Mouse (Mus musculus) gastrocnemius, postnatal 36 days (tissue): ENCODE data around the gene Trmt5. TPM values are rescaled to one million over a fixed set of nuclear protein-coding genes. Genes with fewer than 3 reads are reported as not detected.
A peak's percentile ranks its signal among the peaks of the same experiment; 100 is the strongest.

Experiments used
- DNase-seq, 2 experiments: peaks; one replicate each; pipeline ENCODE4 v3.0.0; 2022
- intact Hi-C: fragments of 180-260 bp; cut with DNase I; formaldehyde crosslinking; loops from one replicate; pipeline ENCODE4 v1.15.1; 2025
- long read RNA-seq, 2 experiments: library from polyadenylated mRNA; stranded (forward); transcript quantifications; one replicate each; pipeline ENCODE4 v2.0.0; 2021
- total RNA-seq, 2 experiments: library from RNA; stranded (reverse); gene quantifications; 2 replicates each; pipeline ENCODE4 v1.2.3; 2021

The Trmt5 gene
- total RNA-seq, result 1 to 10 TPM; 5.1 to 8.0 TPM
- long read RNA-seq, experiment 1, partial matches to known transcripts, result 0 of 2 reads
- long read RNA-seq, experiment 1, other reads (novel, unspliced or antisense), result 1 of 2 reads
- long read RNA-seq, experiment 2, partial matches to known transcripts, result 0 of 6 reads
- long read RNA-seq, experiment 2, other reads (novel, unspliced or antisense), result 2 of 6 reads

DNA sequence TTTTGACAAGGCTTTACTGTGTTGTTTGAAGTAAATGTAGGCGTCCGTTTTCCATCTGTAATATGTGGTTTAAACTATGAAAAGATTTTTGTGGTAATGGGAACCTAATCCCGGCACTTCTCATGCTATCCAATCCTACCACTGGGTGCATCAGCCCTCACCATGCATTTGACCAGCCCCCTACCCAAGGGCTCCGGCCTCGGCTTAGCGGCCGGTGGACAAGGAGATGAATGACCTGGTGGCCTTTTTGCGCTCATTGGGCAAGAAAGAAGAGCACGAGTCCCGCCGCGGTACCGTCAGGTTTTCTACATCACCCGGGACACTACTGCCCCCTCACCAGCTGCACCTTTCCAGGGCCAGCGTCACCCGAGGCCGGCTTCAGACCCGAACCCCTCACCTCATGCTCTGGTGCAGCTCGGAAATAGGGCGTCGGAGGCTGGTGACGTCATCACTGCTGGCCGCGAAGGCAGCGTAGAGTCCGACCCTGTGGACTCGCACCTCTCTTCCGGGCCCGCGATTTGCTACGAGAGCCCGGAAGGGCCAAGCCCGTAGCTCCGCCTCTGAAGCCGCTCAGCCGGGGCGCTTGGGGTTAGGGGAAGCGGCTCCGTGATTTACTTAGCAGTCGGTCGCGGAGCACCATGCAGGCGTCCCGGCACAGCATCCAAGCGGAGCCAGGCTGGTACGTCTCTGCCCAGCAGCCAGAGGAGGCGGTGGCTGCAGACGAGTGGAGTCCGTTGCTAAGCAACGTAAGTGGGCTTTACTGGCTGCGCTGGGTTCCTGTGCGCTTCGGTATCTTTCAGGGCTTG, at the start of gene Trmt5, which contains the start of gene Slc38a6:
TSS of gene Trmt5 (minus strand) at position 424 of the 806 bp plus-strand sequence.
TSS of gene Slc38a6 (plus strand) at position 493 of the 806 bp plus-strand sequence.
- peak; percentile 86 for DNase-seq
- intact Hi-C loops, result no loop called here

DNA sequence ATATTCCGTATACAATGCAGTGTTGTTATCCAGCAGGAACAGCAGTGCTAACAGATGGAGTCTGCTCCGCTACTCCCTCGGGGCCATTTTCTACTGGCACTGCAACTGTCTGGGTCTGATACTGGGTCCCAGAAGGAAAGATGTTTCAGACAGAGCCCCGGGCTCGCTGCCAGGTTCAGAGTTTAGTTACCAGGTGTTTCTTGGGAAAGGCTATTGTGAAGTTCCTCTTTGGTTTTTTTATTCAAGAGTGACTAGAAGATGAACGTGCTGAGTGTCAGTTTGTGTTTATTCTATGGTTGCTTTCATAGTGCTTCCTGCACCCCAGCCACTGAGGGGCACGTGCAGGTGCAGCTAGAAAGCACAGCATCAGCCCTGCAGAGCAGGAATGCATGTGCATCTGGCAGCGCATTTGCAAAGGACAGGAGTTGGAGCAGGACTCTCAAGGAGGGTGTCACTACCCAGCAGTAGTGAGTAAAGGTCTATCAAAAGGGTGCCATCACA, 47.6 kb upstream of the Trmt5 start:
- intact Hi-C loops, result no loop called here
- DNase-seq, result no peak

DNA sequence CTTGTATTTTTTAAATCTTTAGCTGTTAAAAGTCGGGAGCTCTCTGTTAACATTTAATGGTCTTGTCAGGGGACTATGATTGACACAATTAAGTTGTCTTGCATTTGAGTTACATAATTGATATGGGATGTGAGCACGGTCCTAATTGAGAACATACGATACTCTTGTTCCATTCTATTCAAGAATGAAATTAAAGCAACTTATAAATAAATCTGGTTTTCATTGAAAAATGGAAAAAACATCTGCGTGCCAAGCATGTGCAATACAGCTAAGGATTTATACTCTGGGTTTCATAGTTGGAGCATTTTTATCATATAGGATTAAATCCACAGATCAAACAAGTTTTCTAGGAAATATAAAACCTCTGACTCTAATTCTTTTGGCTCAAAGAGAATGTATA, 46.2 kb upstream of the Trmt5 start:
- DNase-seq, result no peak
- intact Hi-C loops, result no loop called here

DNA sequence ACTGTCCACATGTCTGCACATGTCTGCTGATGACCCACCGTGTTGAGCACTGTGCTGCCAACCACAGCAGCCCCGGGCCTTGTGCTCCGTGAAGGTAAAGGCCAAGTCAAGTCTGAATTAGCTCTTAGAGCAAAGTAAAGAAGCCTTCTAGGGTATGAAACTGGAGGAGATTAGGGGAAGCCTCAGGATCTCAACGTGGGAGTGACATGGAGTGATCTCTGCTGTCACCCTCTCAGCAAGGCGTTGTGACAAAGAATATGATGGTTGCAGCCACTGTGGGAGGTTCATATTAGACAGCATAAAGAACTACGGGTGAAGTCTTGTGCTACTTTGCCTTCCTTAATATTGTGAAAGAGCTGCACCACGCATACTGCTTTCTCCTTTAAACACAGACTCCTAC, 43.7 kb upstream of the Trmt5 start:
- intact Hi-C loops, result no loop called here
- DNase-seq, result no peak

DNA sequence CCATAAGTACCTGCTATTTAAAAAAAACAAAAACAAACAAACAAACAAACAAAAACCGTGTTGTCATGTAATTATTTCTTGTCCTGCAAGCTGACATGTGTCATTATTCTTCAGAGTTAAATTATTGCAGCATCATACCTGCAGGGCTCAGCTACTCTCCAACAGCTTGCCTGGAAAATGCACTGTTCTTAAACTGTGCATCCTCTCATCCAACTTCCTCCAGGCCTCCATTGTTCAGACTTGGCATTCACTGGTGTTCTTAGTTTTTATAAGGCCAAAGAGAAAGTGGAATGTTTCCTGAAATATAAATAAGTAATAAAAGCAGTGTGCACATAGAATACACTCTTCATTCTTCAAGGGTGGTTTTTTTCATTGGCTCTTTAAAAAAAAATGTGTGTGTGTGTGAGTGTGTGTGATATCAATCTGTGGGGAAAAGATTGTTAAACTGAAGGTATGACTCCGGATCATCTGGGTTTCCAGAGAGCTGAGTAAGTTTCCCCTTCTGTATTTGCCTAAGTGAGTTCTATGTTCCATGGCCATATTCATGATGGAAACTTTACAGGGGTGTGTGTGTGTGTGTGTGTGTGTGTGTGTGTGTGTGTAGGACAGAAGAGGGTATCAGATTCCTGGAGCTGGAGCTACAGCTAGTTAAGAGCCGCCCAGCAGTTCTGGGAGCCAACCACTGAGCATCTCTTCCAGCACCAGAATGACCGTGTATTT, 42.1 kb upstream of the Trmt5 start:
- intact Hi-C loops, result loop anchor here (5.0 to 10.0 kb wide), 2 partner anchors 189 to 274 kb away; partner anchors contain the start of gene Six1
- DNase-seq, result no peak

DNA sequence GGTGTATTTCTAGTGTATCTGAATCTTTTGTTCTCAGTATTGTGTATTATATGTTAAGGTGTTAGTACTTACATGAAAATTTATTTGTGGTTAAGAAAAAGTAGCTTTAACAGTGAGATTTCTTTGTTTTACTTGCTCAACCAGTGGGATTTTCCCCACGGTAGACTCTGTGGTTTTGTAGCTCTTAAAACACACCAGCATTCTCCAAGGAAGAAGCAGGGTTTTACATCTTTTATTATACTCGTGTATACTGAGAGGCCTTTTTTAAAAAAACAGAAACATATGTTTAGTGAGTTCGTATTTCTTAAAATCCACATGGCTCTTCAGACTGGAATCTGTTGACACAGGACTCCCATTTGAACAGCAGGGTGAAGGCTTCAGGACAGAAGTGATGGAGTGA, 40.9 kb upstream of the Trmt5 start:
- no peak for DNase-seq
- intact Hi-C loops, result loop anchor here (5.0 to 10.0 kb wide), 2 partner anchors 190 to 273 kb away; partner anchors contain the start of gene Six1

DNA sequence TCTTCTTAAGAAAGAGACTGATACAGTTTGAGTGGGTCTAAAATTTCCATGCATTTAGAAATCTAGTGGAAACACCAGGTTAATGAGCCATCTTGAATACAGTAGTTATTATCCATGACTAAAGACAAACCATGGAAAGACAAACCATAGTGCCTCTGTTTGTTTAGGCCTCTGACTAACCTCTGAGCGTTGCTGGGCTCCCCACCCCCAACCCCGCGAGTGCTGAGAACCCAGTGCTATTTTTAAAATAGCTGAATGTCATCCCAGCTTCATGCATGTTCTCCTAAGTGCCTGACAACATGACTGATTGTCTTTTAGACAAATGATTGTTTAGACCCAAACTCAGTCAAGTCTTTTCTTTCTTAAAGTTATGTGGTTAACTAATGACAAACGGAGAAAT, 39.1 kb upstream of the Trmt5 start:
- peak in 1 of 2 experiments; percentile 21 for DNase-seq

DNA sequence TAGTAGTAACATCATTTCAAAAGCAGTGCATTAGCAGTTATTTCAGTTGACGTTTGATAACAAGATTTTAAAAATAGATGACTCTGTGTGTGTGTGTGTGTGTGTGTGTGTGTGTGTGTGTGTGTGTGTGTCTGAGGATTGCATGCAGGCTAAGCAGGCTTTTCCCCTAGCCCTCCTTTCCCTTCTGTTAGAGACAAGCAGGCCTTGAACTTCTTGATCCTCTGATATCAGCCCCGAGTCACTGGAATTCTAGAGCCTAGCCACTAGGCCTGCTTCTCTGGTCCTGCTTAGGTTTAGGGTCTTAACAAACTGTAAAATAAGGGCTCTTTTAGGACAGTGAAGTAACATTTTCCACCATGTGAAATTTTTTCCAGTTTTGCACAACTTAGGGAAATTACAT, 38.7 kb upstream of the Trmt5 start:
- intact Hi-C loops, result loop anchor here (5.0 to 10.0 kb wide), 2 partner anchors 192 to 270 kb away; partner anchors contain the start of gene Six1

More for the DNA sequence above, 39.1 kb upstream of the Trmt5 start:
- intact Hi-C loops, result loop anchor here (5.0 to 10.0 kb wide), 2 partner anchors 192 to 271 kb away; partner anchors contain the start of gene Six1

DNA sequence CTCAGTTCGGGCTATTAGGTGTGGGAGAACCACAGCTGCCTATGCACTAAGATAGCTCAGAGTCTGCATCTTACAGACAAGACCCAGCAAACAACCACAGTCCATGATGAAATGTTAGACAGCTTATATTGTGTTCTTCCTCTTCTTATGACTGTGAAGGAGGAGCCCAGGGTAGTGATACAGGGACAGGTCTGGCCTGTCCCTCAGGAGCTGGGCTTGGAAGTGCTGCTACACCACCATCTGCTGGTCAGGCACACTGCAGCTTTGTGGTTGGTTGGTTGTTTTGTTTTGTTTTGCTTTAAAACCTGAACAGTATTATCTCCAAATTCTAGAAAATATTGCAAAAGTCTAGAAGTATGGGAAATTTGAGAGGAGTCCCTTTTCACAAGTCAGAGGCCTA, 38.2 kb upstream of the Trmt5 start:
- DNase-seq, result peak in 1 of 2 experiments; percentile 46
- intact Hi-C loops, result loop anchor here (5.0 to 10.0 kb wide), 3 partner anchors 193 to 302 kb away; partner anchors contain the start of gene Six1

More for the DNA sequence above, 38.7 kb upstream of the Trmt5 start:
- no peak for DNase-seq

DNA sequence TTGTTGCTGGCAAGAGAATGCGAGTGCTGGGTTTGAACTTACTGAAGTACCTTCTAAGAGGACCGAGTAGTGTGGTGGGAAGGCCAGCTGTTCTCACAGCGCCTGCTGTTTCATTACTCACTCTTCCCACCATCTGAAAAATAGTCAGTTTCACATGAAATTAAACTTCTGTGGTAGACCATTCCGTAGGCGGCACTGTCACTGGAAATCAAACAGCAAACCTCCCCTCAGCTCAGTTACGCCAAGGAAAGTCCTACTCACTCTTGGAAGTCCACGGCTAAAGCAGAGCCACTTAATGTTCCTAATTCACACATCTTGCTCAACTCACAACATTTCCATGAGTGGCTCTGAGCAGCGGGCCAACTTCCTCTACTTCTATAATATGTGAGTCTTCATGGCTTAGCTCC, 37.7 kb upstream of the Trmt5 start:
- no peak for DNase-seq
- intact Hi-C loops, result loop anchor here (5.0 to 10.0 kb wide), 2 partner anchors 269 to 302 kb away; partner anchors contain the start of gene Six1

DNA sequence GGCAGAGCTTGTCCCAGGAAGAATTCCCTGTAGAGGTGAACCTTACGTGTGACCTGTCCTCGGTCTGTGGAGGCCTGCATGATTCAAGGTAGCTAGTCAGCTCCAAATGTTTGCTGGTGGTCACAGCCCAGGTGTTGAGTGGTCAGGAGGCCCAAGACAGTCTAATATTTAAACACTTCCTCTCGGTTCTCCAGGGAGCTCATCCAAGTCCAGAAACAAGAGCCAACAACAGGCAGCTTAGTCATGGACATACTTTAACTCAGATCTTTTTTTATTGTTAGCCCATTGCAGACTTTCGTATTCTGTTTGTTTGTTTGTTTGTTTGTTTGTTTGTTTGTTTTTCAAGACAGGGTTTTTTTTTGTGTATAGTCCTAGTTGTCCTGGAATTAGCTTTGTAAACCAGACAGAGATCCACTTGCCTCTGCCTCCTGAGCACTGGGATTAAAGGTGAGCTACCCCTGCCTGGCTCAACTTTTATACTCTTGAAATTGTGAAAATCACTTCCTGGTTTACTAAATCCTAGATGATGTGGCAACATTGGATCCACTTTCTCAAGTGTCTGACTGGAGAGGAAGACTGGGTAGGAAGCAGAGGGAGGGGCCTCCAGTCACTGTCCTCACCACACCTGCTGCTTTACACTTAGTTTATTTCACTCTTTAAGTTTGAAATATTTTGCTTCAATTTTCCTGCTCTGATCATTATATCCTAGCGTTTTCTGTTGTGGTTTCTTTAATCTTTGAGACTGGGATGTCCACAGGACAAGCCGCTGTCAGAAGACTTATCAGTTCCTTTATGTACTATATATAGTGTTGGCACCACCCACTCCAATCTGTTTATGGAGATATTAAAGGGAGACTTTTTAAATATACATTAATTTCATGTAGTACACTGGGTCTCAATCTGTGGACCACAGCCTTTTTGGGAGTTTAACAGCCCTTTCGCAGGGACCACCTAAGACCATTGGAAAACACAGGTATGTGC, 31.5 kb upstream of the Trmt5 start:
- intact Hi-C loops, result no loop called here
- no peak for DNase-seq

DNA sequence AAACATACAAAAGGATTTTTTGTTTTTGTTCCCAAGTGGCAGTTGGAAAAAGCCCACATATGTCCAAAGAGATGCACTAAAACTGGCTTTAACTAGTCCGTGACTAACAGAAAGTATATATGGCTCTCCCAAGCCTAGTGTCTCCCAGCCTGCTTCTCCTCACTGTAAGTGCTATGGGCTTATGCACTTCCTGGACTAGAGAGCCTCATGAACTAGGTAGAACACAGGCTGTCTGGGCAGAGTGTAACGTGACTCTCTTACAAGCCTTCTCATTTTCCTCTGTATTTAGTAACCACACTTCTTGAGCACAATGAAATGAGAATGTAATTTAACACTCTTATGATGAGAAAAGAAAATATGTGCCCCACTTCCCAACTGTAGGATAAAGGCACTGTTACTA, 22.2 kb upstream of the Trmt5 start:
- DNase-seq, result no peak

DNA sequence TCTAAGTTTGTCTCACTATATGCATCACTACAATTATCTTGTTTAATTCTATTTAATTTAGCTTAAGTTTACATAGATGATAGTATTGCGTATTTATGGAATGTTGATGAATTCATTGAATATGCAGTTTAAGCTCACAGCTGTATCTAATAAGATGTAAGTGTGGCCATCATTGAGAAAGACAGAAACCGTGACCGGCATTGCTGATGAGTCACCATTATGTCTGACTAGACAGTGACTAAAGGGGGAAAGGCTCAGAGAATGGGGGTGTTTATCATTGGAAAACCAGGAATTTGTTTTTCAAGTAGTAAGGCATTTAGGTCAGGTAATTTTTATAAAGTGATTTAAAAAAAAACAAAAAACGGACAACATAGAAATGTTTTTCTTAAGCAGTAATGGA, 21.2 kb upstream of the Trmt5 start:
- no peak for DNase-seq
- intact Hi-C loops, result no loop called here

More for the DNA sequence above, 22.2 kb upstream of the Trmt5 start:
- intact Hi-C loops, result no loop called here

DNA sequence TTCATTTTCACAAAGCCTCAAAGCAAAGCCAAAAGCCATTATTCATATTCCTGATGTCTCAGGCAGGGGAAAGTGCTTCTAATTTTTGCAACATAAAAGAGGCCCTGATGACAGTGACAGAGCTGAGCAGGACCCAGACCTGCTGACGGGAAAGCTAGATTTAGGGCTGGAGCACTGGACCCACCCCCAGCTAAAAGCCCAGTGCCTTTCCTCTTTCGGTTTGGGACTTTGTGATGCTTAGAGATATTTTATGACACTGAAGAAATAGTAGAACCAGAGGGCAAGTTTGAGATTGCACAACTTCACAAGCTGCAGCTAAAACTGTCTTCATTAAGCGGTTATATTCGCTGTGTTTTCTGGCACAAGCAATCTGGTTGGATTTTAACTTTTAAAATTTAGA, 18.1 kb upstream of the Trmt5 start:
- no peak for DNase-seq
- intact Hi-C loops, result no loop called here

DNA sequence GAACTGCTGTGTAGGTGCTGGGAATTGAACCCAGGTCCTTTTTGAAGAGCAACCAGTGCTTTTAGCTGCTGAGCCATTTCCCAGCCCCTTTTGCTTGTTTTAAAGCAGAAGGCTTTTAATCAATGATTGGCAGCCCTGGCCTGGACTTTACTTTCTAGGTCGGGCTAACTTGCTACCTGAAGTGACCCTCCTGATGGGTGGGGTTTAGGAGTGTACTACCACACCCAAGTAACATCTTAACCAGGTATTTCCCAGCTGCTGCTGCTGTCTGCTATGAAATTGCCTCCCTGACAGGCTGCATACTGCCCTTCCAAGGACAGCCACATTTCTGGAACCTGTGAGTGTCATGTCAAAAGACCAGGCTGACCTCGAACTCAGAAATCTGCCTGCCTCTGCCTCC, 14.0 kb upstream of the Trmt5 start:
- intact Hi-C loops, result no loop called here
- no peak for DNase-seq

DNA sequence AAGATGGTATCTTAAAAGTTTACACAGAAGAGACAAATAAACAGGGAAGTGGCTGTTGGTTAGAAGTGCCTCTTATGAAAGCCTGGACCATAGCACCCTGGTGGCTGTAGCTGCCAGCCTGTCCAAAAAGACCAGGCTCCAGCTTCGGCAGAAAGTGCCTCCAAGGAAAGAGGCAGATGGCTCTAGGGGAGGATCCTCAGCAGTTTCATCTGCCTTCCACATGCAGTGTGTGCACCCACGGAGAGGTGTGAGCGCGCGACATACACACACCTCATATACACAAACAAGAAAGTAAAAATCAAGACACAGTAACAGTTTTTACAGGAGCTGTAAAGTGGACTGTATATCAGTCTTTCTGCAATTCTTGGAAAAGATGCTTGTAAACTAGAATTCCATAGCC, 12.1 kb upstream of the Trmt5 start:
- DNase-seq, result no peak
- intact Hi-C loops, result no loop called here

DNA sequence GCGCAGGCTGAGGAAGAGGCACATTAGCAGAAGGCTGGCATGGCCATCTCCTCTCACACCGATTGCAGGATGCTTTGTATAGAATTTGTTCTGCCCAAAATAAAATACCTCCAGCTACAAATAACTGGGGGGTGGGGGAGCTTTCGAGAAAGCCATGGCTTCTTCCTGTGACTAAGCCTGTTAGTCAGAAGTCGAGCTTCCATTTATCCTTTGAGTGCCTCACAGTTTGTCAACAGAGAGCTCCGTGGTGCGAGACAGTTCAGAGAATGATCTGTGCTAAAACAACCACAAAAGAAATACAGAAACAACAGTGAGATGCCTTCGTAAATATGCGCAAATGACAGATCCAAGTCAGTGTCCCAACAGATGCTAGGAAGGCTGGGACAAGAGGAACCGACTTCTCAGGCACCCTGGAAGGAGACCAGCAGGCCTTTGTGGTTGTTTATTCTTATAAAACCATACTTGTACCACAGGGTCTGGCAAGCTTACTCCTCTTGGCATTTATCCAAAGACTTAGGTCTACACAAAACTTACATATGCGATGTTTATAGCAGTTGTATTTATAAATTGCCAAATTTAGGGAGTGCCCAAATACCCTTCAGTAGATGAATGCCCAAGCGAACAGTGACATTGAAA, 9.1 kb upstream of the Trmt5 start:
- no peak for DNase-seq
- intact Hi-C loops, result no loop called here

DNA sequence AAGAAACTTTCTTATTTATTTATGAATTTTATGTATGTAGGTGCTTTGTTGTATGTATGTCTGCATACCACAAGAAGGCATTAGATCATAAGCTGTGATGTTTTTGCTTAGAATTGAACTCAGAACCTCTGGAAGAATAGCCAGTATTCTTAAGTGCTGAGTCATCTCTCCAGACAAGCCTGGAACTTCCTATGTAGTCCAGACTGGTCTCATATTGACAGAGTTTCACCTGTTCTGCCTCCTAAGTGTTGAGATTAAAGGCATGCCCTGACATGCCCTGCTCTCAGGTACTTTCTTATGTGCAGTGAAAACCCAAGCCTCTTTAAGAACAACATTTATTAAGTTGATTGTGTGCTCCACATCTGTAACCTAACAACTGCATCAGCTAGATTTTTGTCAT, 8.4 kb upstream of the Trmt5 start:
- intact Hi-C loops, result no loop called here
- DNase-seq, result no peak

DNA sequence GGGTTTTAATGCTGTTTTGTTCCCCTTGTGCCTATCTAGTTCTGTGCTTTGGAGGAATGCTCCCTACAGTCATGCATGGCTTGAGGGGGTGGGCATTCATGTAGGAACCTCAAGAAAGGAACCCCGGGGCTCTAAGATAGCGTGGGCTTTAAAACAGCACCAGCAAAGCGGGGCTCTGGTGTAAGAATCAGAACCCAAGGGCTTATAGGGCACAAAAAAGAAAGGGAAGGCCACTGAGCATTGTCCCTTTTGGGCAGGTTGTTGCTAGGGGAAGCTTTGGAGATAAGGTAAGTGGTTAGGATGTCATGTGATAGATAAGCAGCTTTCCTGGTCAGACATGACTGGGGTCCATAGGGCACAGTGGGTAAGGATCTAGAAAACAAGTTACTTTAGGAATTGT, 2.1 kb upstream of the Trmt5 start:
- intact Hi-C loops, result no loop called here
- DNase-seq, result no peak
